Mouse (Mus musculus) cerebellum, adult 8-10 months (tissue): ENCODE measurements around the gene Gm36079.
"Not testable (repeated sequence)": the region's sequence is repeated elsewhere in the genome, so short reads cannot be mapped to it uniquely, and the experiment has no call there.

Source experiments
- DNase-seq: peaks from one replicate; pipeline ENCODE4 v3.0.0; 2022

Gene Gm36079

GRCm38 (mm10) chr13:120026911-120027310 lies at the start of gene Gm36079:
Gene Gm36079, minus strand, starts transcription at chr13:120027011.
- DNase-seq, result not testable (repeated sequence)

- DNase-seq, result not testable (repeated sequence)
Observed at GRCm38 (mm10) chr13:120070878-120071277, 44.1 kb upstream of the Gm36079 start.

GRCm38 (mm10) chr13:120070012-120070598 lies 43.3 kb upstream of the Gm36079 start:
- DNase-seq, result not testable (repeated sequence)

GRCm38 (mm10) chr13:120063439-120064089 lies 36.8 kb upstream of the Gm36079 start:
- DNase-seq, result not testable (repeated sequence)

GRCm38 (mm10) chr13:120062903-120063302 lies 36.1 kb upstream of the Gm36079 start:
- not testable (repeated sequence) for DNase-seq

GRCm38 (mm10) chr13:120052085-120052484 lies 25.3 kb upstream of the Gm36079 start, which contains the start of gene Gm21188:
Gene Gm21188, minus strand, starts transcription at chr13:120052194.
- DNase-seq, result not testable (repeated sequence)

GRCm38 (mm10) chr13:120048608-120049007 lies 21.8 kb upstream of the Gm36079 start:
- DNase-seq, result not testable (repeated sequence)

- DNase-seq, result not testable (repeated sequence)
Observed at GRCm38 (mm10) chr13:120048186-120048585, 21.4 kb upstream of the Gm36079 start.

GRCm38 (mm10) chr13:120046422-120047209 lies 19.8 kb upstream of the Gm36079 start:
- not testable (repeated sequence) for DNase-seq

- not testable (repeated sequence) for DNase-seq
Observed at GRCm38 (mm10) chr13:120041145-120041544, 14.3 kb upstream of the Gm36079 start.

- not testable (repeated sequence) for DNase-seq
Observed at GRCm38 (mm10) chr13:120037881-120038280, 11.1 kb upstream of the Gm36079 start.

- not testable (repeated sequence) for DNase-seq
Observed at GRCm38 (mm10) chr13:120036577-120037115, 9.8 kb upstream of the Gm36079 start.

GRCm38 (mm10) chr13:120035151-120035550 lies 8.3 kb upstream of the Gm36079 start:
- DNase-seq, result not testable (repeated sequence)

- not testable (repeated sequence) for DNase-seq
Observed at GRCm38 (mm10) chr13:120034637-120035036, 7.8 kb upstream of the Gm36079 start.

- not testable (repeated sequence) for DNase-seq
Observed at GRCm38 (mm10) chr13:120033516-120034190, 6.8 kb upstream of the Gm36079 start.

GRCm38 (mm10) chr13:120031676-120032075 lies 4.9 kb upstream of the Gm36079 start:
- DNase-seq, result not testable (repeated sequence)

- DNase-seq, result not testable (repeated sequence)
Observed at GRCm38 (mm10) chr13:120027368-120027767, 557 bp upstream of the Gm36079 start.

- DNase-seq, result not testable (repeated sequence)
Observed at GRCm38 (mm10) chr13:120026373-120026772, 438 bp downstream of the Gm36079 start.

GRCm38 (mm10) chr13:120025576-120025975 lies 1.2 kb downstream of the Gm36079 start:
- not testable (repeated sequence) for DNase-seq

- not testable (repeated sequence) for DNase-seq
Observed at GRCm38 (mm10) chr13:120025004-120025403, 1.8 kb downstream of the Gm36079 start.

- DNase-seq, result not testable (repeated sequence)
Observed at GRCm38 (mm10) chr13:120024581-120024980, 2.2 kb downstream of the Gm36079 start.

- not testable (repeated sequence) for DNase-seq
Observed at GRCm38 (mm10) chr13:120021477-120021876, 5.3 kb downstream of the Gm36079 start.
